Mouse (Mus musculus): ENCODE data around the gene Pelp1.
"Not testable (repeated sequence)": the region's sequence is repeated elsewhere in the genome, so short reads cannot be mapped to it uniquely, and the experiment has no call there.

The Pelp1 gene

GRCm38 (mm10) chr11:70409594-70410296, at the start of gene Pelp1:
Gene Pelp1, minus strand, starts transcription at chr11:70410031.
- DNase-seq = peak; percentile 74

- no peak for DNase-seq
Observed at GRCm38 (mm10) chr11:70458688-70459600, 49.1 kb upstream of the Pelp1 start, which contains the start of gene Zmynd15. Gene Zmynd15, plus strand, starts transcription at chr11:70459433.

GRCm38 (mm10) chr11:70453261-70454044, 43.6 kb upstream of the Pelp1 start:
- no peak for DNase-seq

GRCm38 (mm10) chr11:70451797-70452498, 42.1 kb upstream of the Pelp1 start, which contains the start of gene Med11:
Gene Med11, plus strand, starts transcription at chr11:70451919.
- DNase-seq = peak; percentile 96

GRCm38 (mm10) chr11:70450926-70451325, 41.1 kb upstream of the Pelp1 start:
- DNase-seq = no peak

- no peak for DNase-seq
Observed at GRCm38 (mm10) chr11:70447373-70447772, 37.5 kb upstream of the Pelp1 start.

- no peak for DNase-seq
Observed at GRCm38 (mm10) chr11:70446756-70447155, 36.9 kb upstream of the Pelp1 start.

GRCm38 (mm10) chr11:70444667-70445066, 34.8 kb upstream of the Pelp1 start:
- no peak for DNase-seq

- no peak for DNase-seq
Observed at GRCm38 (mm10) chr11:70443964-70444363, 34.1 kb upstream of the Pelp1 start.

GRCm38 (mm10) chr11:70441882-70442281, 32.1 kb upstream of the Pelp1 start:
- no peak for DNase-seq

- no peak for DNase-seq
Observed at GRCm38 (mm10) chr11:70440637-70441036, 30.8 kb upstream of the Pelp1 start.

GRCm38 (mm10) chr11:70438728-70439374, 29.0 kb upstream of the Pelp1 start:
- DNase-seq = no peak

- no peak for DNase-seq
Observed at GRCm38 (mm10) chr11:70437426-70437825, 27.6 kb upstream of the Pelp1 start.

GRCm38 (mm10) chr11:70435476-70435875, 25.6 kb upstream of the Pelp1 start:
- no peak for DNase-seq

- DNase-seq = no peak
Observed at GRCm38 (mm10) chr11:70433951-70434350, 24.1 kb upstream of the Pelp1 start.

GRCm38 (mm10) chr11:70433569-70433943, 23.7 kb upstream of the Pelp1 start:
- DNase-seq = no peak

GRCm38 (mm10) chr11:70432895-70433568, 23.2 kb upstream of the Pelp1 start:
- no peak for DNase-seq

- DNase-seq = peak; percentile 98
Observed at GRCm38 (mm10) chr11:70432048-70432894, 22.4 kb upstream of the Pelp1 start, which contains the start of gene Arrb2. Gene Arrb2, plus strand, starts transcription at chr11:70432635.

- DNase-seq = no peak
Observed at GRCm38 (mm10) chr11:70431574-70431973, 21.7 kb upstream of the Pelp1 start.

GRCm38 (mm10) chr11:70426598-70426997, 16.8 kb upstream of the Pelp1 start:
- not testable (repeated sequence) for DNase-seq
